Mouse (Mus musculus) adrenal gland, postnatal 10 days (tissue): ENCODE data around the gene Pdlim1. TPM values are rescaled to one million over a fixed set of nuclear protein-coding genes. Genes with fewer than 3 reads are reported as not detected.
"Not testable (repeated sequence)": the region's sequence is repeated elsewhere in the genome, so short reads cannot be mapped to it uniquely, and the experiment has no call there.

Experiments
- DNase-seq: peaks from one replicate; pipeline ENCODE4 v3.0.0; 2021; ENCODE audit warnings: mixed read lengths
- total RNA-seq, 2 experiments: library from RNA; stranded (reverse); gene quantifications; 2 replicates each; pipeline ENCODE4 v1.2.3; 2021

Gene Pdlim1
- total RNA-seq, 2 experiments from 2014 or later = 59.1 to 66.8 TPM

DNA sequence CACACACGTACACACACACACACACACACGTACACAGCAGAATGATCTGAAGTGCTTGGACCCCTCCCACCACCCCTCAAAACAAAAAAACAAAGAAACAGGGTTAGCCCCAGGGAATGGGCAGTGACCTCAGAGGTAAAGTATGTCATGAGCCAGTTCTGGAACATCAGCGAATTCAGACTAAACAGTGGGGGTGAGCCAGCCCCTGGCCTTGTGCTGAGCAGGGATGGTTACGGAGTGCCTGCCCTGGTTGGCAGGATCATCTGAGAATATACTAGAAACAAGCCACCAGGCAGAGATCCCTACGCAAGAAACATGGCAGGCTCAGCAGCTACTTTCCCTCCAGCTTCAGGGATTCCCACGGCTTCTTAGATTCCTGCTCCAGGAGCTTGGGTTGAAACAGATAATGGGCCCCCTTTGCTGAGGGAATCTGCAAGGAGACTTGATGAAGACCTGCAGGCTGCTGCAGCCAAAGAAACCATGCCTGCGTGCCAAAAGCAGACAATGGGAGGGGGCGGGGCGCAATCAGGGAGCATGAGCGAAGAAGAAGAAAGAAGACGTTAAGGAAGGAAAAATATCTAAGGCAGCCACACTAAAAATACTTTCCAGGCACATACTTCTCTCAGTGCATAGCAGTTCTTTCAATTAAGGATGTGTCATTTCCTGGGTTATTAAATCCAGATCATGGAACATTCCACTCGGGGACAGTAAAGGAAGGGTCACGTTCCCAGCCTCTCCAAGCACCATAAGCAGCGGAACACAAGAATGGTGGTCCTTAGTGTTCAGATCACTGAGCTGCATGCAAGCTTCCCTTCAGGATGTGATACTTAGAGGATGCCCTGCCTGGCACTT, 30.6 kb downstream of the Pdlim1 start:
- peak; percentile 33 for DNase-seq

DNA sequence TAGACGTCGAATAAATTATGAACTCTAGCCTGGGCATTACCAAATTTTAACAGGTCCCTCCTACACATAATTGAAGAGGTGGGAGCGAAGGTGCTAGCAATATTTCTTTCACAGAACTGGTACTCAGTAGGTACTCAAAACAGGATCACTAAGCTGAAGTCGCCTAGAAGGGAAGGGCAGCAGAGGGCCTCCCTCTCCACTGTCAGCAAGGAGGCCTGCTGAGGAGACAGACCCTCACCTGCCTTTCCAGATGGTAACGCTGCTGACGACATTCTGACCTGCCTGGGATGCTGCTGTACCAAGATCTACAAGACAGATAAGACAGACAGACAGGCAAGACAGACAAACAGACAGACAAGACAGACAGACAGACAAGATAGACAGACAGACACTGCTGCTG, 31.3 kb downstream of the Pdlim1 start:
- DNase-seq = no peak

DNA sequence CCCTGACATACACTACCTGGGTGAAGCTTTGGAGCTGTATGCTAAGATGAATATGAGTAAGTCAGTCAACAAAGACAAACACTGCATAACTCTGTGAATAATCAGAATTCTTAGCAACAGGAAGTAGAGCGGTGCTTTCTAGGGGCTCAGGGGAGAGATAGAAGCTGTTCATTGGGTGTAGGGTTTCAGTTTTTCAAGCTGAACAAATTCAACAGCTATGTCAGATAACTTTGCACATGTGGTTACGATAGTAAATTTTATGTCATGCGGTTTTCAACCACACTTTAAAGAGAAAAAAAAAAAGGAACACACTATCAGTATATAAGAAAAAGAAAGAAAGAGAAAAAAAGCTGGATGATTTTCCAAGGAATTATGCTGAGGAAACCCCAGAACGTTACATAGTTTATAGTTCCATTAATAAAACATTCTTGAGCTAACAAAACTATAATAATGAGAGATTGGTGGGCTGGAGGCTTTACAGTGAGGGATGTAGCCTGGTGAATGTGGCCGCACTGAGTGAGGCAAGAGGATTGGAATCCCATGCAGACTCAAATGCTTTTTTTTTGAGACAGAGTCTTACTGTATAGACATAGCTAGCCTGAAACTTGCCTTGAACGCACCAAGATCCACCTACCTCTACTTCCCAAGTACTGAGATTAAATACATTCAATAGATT, 33.3 kb downstream of the Pdlim1 start:
- DNase-seq = no peak

DNA sequence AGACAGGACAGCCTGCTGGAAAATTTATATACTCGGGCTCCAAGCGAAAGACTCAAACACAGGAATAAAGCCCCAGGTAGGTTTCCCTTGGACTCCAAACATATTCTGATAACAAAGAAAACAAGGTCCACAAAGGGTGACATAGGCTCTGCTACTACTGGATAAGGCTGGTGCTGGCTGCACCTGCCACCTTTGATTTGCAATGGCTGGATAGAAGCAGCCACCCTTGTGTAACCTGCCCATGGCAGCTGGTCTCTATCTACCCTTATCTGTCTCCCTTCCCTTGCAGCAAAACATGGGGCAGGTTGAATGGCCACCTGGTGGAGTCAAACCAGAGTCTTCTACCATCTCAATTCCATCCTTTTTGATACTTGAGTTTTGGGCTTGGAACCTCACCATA, 39.1 kb downstream of the Pdlim1 start:
- DNase-seq = no peak

DNA sequence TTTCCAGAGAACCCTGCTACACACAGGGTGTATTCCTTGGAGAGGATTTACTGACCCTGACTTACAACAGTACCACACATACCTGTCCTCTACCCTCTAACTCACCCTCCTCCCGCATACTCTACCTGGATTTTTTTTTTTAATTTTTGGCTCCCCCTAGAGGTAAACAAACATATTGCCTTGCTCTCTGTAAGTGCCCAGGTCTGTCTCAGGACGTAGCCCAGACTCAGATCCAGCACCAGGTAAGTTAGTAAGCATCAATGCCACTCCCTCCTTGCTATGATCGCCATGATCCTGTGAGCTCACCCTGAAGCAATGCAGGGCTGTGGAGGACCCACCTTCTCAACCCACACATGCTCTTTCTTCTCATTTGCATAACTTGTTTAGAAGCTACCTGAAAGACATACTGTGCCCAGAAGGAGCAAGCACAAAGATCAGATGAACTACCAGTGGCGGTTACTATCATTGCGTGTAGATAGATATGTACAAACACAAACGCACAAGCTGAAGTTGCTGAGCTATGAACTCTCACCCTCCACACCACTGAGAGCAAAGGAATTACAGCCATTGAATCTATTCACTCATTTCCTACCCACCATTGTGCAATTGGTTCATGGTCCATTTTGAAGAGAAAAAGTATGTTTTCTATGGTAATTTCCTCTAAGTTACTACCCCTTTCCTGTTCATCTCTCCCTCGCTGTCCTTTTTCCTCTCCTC, 39.7 kb downstream of the Pdlim1 start:
- no peak for DNase-seq

DNA sequence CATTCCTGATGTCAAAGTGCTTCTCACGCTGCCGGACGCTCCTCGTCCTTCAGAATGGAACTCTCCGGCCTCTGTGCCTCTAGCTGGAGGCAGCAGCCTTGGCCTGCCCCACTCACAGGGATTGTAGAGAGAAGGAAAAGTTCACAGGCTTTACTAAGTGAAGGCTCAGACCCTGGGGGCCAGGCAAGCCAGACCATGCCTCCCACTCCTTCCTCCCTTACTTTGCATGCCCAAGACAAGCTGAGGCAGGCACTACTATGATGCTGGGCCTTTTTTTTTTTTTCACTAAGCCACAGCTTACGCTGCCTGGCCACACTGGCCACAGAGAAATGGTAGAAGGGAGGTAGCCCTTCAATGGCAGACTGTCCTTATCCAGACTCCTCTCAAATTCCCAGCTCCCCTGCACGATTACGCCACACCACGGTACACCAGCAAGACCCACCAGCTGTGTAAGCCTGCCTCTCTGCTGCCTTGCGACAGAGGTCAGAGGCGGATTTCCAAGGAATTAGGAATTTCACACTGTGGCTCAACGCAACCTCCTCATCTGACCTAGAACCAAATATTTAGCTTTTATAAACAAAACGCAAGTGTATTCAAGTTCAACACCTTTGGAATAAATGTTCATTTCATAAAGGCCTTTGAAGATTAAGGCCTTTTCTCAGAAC, 40.4 kb downstream of the Pdlim1 start:
- no peak for DNase-seq

DNA sequence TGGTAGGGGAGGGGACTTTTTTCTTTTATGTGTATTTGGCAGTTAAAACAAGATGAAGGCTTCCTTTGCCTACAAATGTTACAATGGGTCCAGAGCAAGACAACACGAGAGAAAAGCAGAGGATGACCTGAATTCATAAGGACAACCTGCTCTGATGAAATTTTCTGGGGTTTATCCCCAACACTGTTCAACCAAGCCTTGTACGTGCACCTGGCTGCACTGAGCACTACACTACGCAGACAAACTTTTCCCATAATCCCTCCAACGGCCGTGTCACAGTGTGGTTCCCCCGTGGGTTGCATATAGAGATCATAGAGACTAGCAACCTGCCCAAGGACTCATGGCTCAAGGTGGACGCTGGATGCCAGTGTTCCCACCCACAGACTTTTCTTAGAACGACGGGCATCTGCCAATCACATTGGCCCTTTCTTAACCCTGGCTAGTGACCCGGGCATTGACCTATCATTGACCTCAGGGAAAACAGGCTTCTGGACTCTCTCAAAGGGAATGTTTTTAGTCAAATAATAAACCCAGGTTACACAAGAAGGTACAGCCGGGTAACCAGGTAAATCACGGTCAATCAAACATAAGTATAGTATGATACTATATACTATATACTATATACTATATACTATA, 45.0 kb downstream of the Pdlim1 start:
- no peak for DNase-seq

DNA sequence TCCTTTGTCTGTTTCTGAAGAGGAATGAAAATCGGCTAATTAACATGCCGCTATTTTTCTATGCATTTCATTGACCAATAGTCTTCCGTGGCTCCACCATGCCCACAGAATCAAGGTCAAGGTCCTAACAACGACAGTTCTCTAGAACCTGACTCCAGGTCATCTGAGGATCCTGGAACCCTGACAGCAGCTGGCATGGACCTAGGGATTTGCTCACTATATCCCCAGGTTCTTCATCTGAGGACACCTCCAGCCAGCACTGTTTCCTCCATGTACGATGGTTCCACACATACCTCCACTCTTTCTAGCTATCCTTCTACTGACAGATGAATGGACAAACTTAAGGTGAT, 45.9 kb downstream of the Pdlim1 start:
- peak; percentile 22 for DNase-seq

DNA sequence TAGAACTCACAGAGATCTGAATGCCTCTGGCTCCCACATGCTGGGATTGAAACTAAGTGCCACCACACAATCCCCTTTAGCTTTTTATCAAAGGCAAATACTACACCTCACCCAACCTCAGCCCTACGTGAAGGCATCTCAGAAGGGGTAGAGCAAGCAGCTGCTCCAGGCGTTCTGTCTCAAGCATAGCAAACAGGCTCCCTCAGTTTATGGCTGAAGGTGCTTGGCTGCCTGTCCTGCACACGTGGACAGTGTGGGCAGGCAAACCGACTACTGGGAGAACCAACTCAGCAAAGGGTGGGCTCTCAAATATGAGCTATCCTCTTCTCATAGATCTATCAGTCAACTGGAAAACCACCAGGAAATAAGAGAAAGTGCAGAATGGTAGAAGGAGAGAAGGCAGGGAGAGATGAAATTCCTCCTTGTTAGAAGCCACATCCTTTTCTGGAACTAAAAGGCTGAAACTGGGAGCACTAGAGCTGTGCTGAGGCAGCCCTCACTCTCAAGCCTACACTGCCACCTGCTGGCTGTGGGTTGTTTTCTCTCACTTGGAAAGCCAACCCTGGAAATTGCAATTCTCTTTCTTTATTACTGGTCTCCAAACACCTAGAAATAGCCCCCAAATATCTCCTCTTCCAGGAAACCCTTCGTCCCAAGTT, 46.4 kb downstream of the Pdlim1 start:
- peak; percentile 87 for DNase-seq

DNA sequence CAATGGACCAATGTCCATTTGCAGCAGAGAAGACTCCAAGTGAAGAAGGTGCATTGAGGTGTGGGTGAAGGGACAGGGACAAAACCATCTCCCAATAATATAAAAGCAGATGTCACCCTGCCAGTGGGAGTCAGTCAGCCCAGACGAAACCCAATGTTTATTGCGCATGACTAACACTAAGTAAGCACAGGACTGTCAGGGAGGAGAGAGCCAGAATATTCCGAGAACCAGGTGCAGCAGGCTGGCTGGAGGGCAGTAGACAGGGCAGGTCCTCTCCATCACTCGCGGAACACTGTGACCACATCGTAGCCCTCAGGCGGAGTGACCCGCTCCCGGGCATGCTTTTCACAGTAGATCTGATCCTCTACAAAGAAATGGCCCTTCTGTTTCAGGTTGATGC, 49.3 kb downstream of the Pdlim1 start:
- DNase-seq = not testable (repeated sequence)

DNA sequence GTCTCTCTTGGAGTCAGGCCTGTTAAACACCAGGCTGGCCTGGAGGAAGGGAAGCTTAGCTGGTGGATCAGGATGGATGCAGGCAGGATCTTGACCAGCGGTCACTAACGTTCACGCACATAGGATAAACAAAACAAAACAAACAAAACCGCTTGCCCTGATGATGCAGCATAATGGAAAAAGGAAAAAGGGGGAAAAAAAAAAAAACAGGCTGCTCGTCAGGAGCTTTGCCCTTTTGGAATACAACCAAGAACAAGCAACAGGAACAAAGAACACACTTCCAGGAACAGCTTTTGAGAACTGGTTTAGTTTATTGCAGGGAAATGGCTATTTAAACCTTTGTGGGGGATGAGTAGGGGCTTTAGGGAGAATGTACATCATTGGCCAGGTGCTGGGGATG, 50.8 kb downstream of the Pdlim1 start:
- no peak for DNase-seq

DNA sequence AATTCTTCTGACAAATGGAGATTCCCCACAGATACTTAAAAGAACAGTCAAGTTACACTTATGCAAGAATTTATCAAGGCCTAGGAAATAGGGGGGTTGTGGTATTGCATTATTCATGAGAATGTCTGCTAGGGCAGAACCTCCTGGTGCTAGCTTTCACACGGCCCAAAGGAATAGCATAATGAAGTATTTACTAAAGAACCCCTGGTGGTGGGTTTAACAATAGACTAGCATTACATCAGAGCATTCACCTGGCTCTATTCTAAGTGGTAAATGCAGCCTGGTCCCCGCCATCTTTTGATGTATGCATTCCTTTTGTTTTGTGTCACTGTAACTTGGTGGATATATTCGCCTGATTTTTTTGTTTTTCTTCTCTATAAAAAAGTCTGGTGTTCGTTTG, 68.7 kb downstream of the Pdlim1 start:
- not testable (repeated sequence) for DNase-seq

DNA sequence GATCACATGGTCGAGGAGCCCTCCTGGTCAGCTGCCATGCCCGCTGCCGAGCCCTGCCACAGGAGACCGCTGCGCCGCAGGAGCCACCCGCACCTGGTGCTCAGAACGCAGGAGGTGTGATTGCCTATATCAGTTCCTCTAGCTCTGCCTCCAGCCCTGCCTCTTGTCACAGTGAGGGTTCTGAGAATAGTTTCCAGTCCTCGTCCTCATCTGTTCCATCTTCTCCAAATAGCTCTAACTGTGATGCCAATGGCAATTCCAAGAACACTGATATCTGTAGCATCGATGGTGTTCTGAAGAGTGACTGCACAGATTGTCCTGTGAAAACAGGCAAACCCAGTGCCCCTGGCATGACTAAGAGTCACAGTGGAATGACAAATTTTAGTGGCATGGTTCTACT, 81.0 kb downstream of the Pdlim1 start:
- DNase-seq = no peak

DNA sequence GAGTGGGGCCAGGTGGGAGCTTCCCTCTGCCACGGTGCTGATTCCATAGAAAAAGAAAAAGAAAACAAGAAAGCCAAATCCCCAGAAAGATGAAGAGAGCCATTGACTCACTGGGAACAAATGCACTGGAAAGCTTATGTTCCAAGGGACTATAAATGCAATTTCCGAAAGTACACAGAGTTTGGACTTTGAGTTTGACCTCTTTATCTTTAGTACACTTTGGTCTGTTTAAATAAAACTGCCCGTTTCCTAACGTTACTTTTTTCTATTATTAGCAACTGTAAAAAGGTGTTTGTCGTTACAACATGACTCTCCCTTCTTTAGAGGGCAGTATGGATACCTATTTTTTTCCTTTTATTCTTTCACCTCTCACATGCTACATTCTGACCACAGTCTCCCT, 84.5 kb downstream of the Pdlim1 start, which contains the start of gene Cyp2c70:
Gene Cyp2c70 (minus strand): TSS at position 174 of the 400 bp plus-strand sequence.
- no peak for DNase-seq

DNA sequence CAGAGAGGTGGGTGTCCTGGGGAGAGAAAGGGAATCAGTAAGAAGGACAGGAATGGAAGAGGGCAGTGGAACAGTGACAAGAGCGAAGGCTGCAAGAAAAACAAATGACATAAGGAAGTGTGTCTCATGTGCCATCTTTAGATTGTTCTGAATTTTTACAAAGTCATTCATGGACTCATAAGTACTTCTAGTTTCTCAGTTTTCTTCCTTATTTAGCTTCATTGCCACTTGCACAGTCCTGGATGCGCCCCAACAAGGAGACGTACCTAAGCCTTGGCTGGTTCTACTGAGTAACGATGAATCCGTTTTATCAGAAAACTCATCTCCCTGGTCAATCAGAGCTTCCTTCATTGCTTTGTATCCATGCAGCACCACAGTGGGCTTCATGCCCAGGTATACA, 88.0 kb downstream of the Pdlim1 start:
- DNase-seq = no peak

DNA sequence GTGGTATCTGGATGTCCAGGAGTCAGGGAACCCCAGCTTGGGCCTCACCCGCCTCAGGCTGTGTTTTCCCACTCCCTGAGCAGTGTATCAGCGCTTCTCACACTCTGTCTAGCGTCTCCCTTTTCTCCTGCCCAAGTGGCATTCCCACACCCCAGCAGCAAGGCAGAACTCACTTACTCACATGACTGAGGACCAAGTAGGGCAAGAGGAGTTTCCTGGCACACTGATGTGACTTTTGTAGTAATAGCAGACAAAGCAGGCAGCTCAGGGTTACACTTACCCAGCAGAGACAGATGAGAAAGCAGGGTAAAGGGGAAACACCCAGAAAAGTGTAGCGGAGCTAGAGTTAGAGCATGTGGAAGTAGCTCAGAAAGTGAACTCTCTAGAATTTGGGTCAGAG, 93.3 kb downstream of the Pdlim1 start:
- DNase-seq = peak; percentile 25

Other genes with a start within 250 kb of the Pdlim1 start
- 1 to 10 TPM; 1.5 to 2.8 TPM for gene Cyp2c54, start 198.0 kb downstream of the Pdlim1 start, total RNA-seq
- 1 to 10 TPM; 6.7 to 8.1 TPM for gene Cyp2c50, start 182.2 kb downstream of the Pdlim1 start, total RNA-seq
- 10 to 100 TPM; 17.4 to 37.8 TPM for gene Cyp2c70, start 84.5 kb downstream of the Pdlim1 start, total RNA-seq
- gene Sorbs1, start 241.9 kb upstream of the Pdlim1 start, total RNA-seq = 100 to 1,000 TPM; 172 to 181 TPM